Comparison of ENCODE assay signal across 16 mouse cellular contexts in genomic region chr6:25752651-25753050, GRCm38 (mm10). TPM values are rescaled to one million over a fixed set of nuclear protein-coding genes. Genes with fewer than 3 reads are reported as not detected.
DNase-seq lines count a peak whose midpoint lies in the region; ATAC-seq lines count a peak whose summit lies in the region.
"Had no signal": no experiment of that assay in that cellular context is flagged by ENCODE, and none has a peak within 500 bp of the region (broad histone marks: within the 10 kb centered on the region; RNA-seq: fewer than 3 reads in every experiment).

No protein-coding gene starts in this region.

- no peak overlapping the region for H3K27ac ChIP-seq in forebrain, embryonic 14.5 days (ENCODE audit: low read depth, low read length)
- H3K27ac ChIP-seq in forebrain, embryonic 16.5 days (ENCODE audit: low read length), result no peak overlapping the region
- no peak overlapping the region for H3K27ac ChIP-seq in kidney, embryonic 15.5 days
- no peak overlapping the region for H3K27ac ChIP-seq in midbrain, embryonic 15.5 days
- H3K27ac ChIP-seq in midbrain, embryonic 10.5 days (replicated peaks), result no peak overlapping the region
- H3K27ac ChIP-seq: heart, embryonic 10.5 days; limb, embryonic 13.5 days; neural tube, embryonic 13.5 days had no signal

- H3K9ac ChIP-seq in forebrain, embryonic 14.5 days (ENCODE audit: low read length), result no peak overlapping the region
- no peak overlapping the region for H3K9ac ChIP-seq in forebrain, embryonic 16.5 days (replicated peaks; ENCODE audit: low read depth, low read length)
- no peak overlapping the region for H3K9ac ChIP-seq in kidney, embryonic 15.5 days
- H3K9ac ChIP-seq in midbrain, embryonic 15.5 days, result no peak overlapping the region
- H3K9ac ChIP-seq: limb, embryonic 13.5 days; neural tube, embryonic 13.5 days had no signal

- 94% methylated on average over 1 of the region's 1 CpGs for WGBS in forebrain, embryonic 14.5 days
- WGBS in forebrain, embryonic 16.5 days, result 88% methylated on average over 1 of the region's 1 CpGs
- 91% methylated on average over 1 of the region's 1 CpGs for WGBS in kidney, embryonic 15.5 days
- WGBS in midbrain, embryonic 15.5 days, result 97% methylated on average over 1 of the region's 1 CpGs
- WGBS in midbrain, embryonic 10.5 days, result 98% methylated on average over 1 of the region's 1 CpGs

- H3K36me3 ChIP-seq in forebrain, embryonic 14.5 days (ENCODE audit: control insufficient read depth, insufficient read depth, low read length), result peaks cover 27% of the 10 kb centered on the region
- peaks cover 6% of the 10 kb centered on the region; the same call in 1 of the 2 replicates for H3K36me3 ChIP-seq in forebrain, embryonic 16.5 days (ENCODE audit: control insufficient read depth, insufficient read depth)
- H3K36me3 ChIP-seq in kidney, embryonic 15.5 days, result peaks cover 44% of the 10 kb centered on the region
- H3K36me3 ChIP-seq in midbrain, embryonic 15.5 days (replicated peaks), result no peaks in the 10 kb centered on the region
- peaks cover 77% of the 10 kb centered on the region for H3K36me3 ChIP-seq in midbrain, embryonic 10.5 days

- H3K4me1 ChIP-seq in forebrain, embryonic 14.5 days (ENCODE audit: control insufficient read depth, insufficient read depth, low read length), result no peaks in the 10 kb centered on the region
- no peaks in the 10 kb centered on the region for H3K4me1 ChIP-seq in forebrain, embryonic 16.5 days (replicated peaks; ENCODE audit: control insufficient read depth, insufficient read depth, low read length)
- H3K4me1 ChIP-seq in kidney, embryonic 15.5 days, result no peaks in the 10 kb centered on the region
- H3K4me1 ChIP-seq in midbrain, embryonic 15.5 days, result no peaks in the 10 kb centered on the region
- H3K4me1 ChIP-seq in midbrain, embryonic 10.5 days, result no peaks in the 10 kb centered on the region
- H3K4me1 ChIP-seq: heart, embryonic 10.5 days; limb, embryonic 13.5 days; neural tube, embryonic 13.5 days had no signal

- no peaks in the 10 kb centered on the region for H3K9me3 ChIP-seq in forebrain, embryonic 14.5 days (replicated peaks; ENCODE audit: control insufficient read depth, low read length)
- H3K9me3 ChIP-seq in forebrain, embryonic 16.5 days (ENCODE audit: control insufficient read depth, low read length), result no peaks in the 10 kb centered on the region
- no peaks in the 10 kb centered on the region for H3K9me3 ChIP-seq in kidney, embryonic 15.5 days (replicated peaks)
- no peaks in the 10 kb centered on the region for H3K9me3 ChIP-seq in midbrain, embryonic 15.5 days
- no peaks in the 10 kb centered on the region for H3K9me3 ChIP-seq in midbrain, embryonic 10.5 days (replicated peaks)
- H3K9me3 ChIP-seq: G1E; heart, embryonic 10.5 days; limb, embryonic 13.5 days; neural tube, embryonic 13.5 days had no signal

- DNase-seq in forebrain, embryonic 14.5 days (ENCODE audit: low spot score), result peak; percentile 57
- DNase-seq in kidney, postnatal 14 days, result peak; percentile 5
- no peak for DNase-seq in midbrain, embryonic 10.5 days (ENCODE audit: low spot score)
- DNase-seq in retina, postnatal 1 day, result peak; percentile 48
- no peak for DNase-seq in urinary bladder, adult 18-20 months (ENCODE audit: low spot score in 2 of 2)
- DNase-seq: adrenal gland, postnatal 10 days; kidney, postnatal 10 days; lung, postnatal 4 days; thymus, adult 18-20 months had no signal

- no peak for ATAC-seq in forebrain, embryonic 14.5 days
- ATAC-seq in forebrain, embryonic 16.5 days, result no peak
- no peak for ATAC-seq in kidney, embryonic 15.5 days (replicated peaks; ENCODE audit: low FRiP score)
- 0 out of 2 replicates have a peak, but pooled peaks have one; percentile 69 for ATAC-seq in midbrain, embryonic 15.5 days (replicated peaks)

- H3K4me3 ChIP-seq in forebrain, embryonic 14.5 days (ENCODE audit: low read depth, low read length), result no peak overlapping the region
- H3K4me3 ChIP-seq in forebrain, embryonic 16.5 days (replicated peaks; ENCODE audit: low read length), result no peak overlapping the region
- H3K4me3 ChIP-seq in kidney, embryonic 15.5 days (replicated peaks), result no peak overlapping the region
- H3K4me3 ChIP-seq in midbrain, embryonic 15.5 days, result no peak overlapping the region
- no peak overlapping the region for H3K4me3 ChIP-seq in midbrain, embryonic 10.5 days
- H3K4me3 ChIP-seq: heart, embryonic 10.5 days; limb, embryonic 13.5 days; neural tube, embryonic 13.5 days had no signal

- no peak overlapping the region for H3K4me2 ChIP-seq in forebrain, embryonic 14.5 days (ENCODE audit: low read length)
- no peak overlapping the region for H3K4me2 ChIP-seq in forebrain, embryonic 16.5 days (ENCODE audit: low read length)
- no peak overlapping the region for H3K4me2 ChIP-seq in kidney, embryonic 15.5 days
- no peak overlapping the region for H3K4me2 ChIP-seq in midbrain, embryonic 15.5 days
- H3K4me2 ChIP-seq: limb, embryonic 13.5 days; neural tube, embryonic 13.5 days had no signal

- no peaks in the 10 kb centered on the region for H3K27me3 ChIP-seq in forebrain, embryonic 14.5 days (replicated peaks; ENCODE audit: control insufficient read depth, insufficient read depth, low read length)
- no peaks in the 10 kb centered on the region for H3K27me3 ChIP-seq in forebrain, embryonic 16.5 days (replicated peaks; ENCODE audit: control insufficient read depth, insufficient read depth, low read length)
- H3K27me3 ChIP-seq in kidney, embryonic 15.5 days, result no peaks in the 10 kb centered on the region
- H3K27me3 ChIP-seq in midbrain, embryonic 15.5 days (replicated peaks), result no peaks in the 10 kb centered on the region
- no peaks in the 10 kb centered on the region for H3K27me3 ChIP-seq in midbrain, embryonic 10.5 days (ENCODE audit: low read depth, poor library complexity, severe bottlenecking)
- H3K27me3 ChIP-seq: limb, embryonic 13.5 days; neural tube, embryonic 13.5 days had no signal

RNA-seq across cellular contexts. Expression of gene Pot1a, which starts 56.4 kb away (rescaled TPM):
- 39.8 and 42.3 TPM in 2 replicates for polyA plus RNA-seq in forebrain, embryonic 14.5 days (2014; fragmentation: Nextera tagmentation; extraction: Ambion mirVana)
- 33.1 and 37.7 TPM in 2 replicates for polyA plus RNA-seq in forebrain, embryonic 16.5 days (2015; fragmentation: Nextera tagmentation; extraction: Ambion mirVana)
- polyA plus RNA-seq in kidney, embryonic 15.5 days (2015; fragmentation: Nextera tagmentation; extraction: Ambion mirVana), result 29.3 and 34.0 TPM in 2 replicates
- polyA plus RNA-seq in midbrain, embryonic 15.5 days (2015; fragmentation: Nextera tagmentation; extraction: Ambion mirVana), result 27.3 and 28.8 TPM in 2 replicates
- polyA plus RNA-seq in midbrain, embryonic 10.5 days (2016; fragmentation: Nextera tagmentation; extraction: Ambion mirVana), result 39.6 and 44.9 TPM in 2 replicates

Comparison
In these comparisons a context has a peak if more than half of its experiments do, and no peak if none do; other contexts are left out.
1. DNase-seq: peak in forebrain, embryonic 14.5 days (single experiment), kidney, postnatal 14 days (single experiment) and retina, postnatal 1 day (single experiment); none in midbrain, embryonic 10.5 days (single experiment) and urinary bladder, adult 18-20 months (0 of 2).